Mouse (Mus musculus) naive thymus-derived CD4-positive, alpha-beta T cell, adult 2 months (primary cell): ENCODE data around the gene Rfk.
A peak's percentile ranks its signal among the peaks of the same experiment; 100 is the strongest.

Experiments used
- DNase-seq: peaks from one replicate; pipeline ENCODE4 v3.0.0-alpha.2; 2011; ENCODE audit warnings: low read depth

Rfk gene

GRCm38 (mm10) chr19:17393841-17394591 lies at the start of gene Rfk:
Gene Rfk (plus strand): TSS chr19:17394043.
- DNase-seq, result peak; percentile 94

- DNase-seq, result no peak
Measured at GRCm38 (mm10) chr19:17344881-17345280, 49.0 kb upstream of the Rfk start.

- no peak for DNase-seq
Measured at GRCm38 (mm10) chr19:17346716-17347474, 46.9 kb upstream of the Rfk start.

GRCm38 (mm10) chr19:17347852-17348251 lies 46.0 kb upstream of the Rfk start:
- no peak for DNase-seq

- no peak for DNase-seq
Measured at GRCm38 (mm10) chr19:17353727-17354126, 40.1 kb upstream of the Rfk start.

GRCm38 (mm10) chr19:17354362-17354761 lies 39.5 kb upstream of the Rfk start:
- DNase-seq, result no peak

GRCm38 (mm10) chr19:17354797-17355196 lies 39.0 kb upstream of the Rfk start:
- no peak for DNase-seq

- DNase-seq, result no peak
Measured at GRCm38 (mm10) chr19:17355361-17355760, 38.5 kb upstream of the Rfk start.

- peak; percentile 3 for DNase-seq
Measured at GRCm38 (mm10) chr19:17355950-17356867, 37.6 kb upstream of the Rfk start.

GRCm38 (mm10) chr19:17356932-17357331 lies 36.9 kb upstream of the Rfk start:
- no peak for DNase-seq

GRCm38 (mm10) chr19:17357391-17357790 lies 36.5 kb upstream of the Rfk start:
- no peak for DNase-seq

GRCm38 (mm10) chr19:17359315-17359890 lies 34.4 kb upstream of the Rfk start:
- DNase-seq, result no peak

GRCm38 (mm10) chr19:17361181-17361580 lies 32.7 kb upstream of the Rfk start:
- DNase-seq, result no peak

GRCm38 (mm10) chr19:17364741-17365140 lies 29.1 kb upstream of the Rfk start:
- DNase-seq, result no peak

- DNase-seq, result no peak
Measured at GRCm38 (mm10) chr19:17366364-17367090, 27.3 kb upstream of the Rfk start.

- no peak for DNase-seq
Measured at GRCm38 (mm10) chr19:17368557-17368956, 25.3 kb upstream of the Rfk start.

- no peak for DNase-seq
Measured at GRCm38 (mm10) chr19:17369581-17369980, 24.3 kb upstream of the Rfk start.

GRCm38 (mm10) chr19:17372701-17373100 lies 21.1 kb upstream of the Rfk start, which contains the start of gene Gcnt1:
Gene Gcnt1 (minus strand): TSS chr19:17372844.
- DNase-seq, result no peak

GRCm38 (mm10) chr19:17378845-17379244 lies 15.0 kb upstream of the Rfk start:
- DNase-seq, result no peak

- no peak for DNase-seq
Measured at GRCm38 (mm10) chr19:17380549-17380948, 13.3 kb upstream of the Rfk start.

- DNase-seq, result no peak
Measured at GRCm38 (mm10) chr19:17382807-17383397, 10.9 kb upstream of the Rfk start.
